Mouse (Mus musculus): ENCODE data around the gene Olig3. TPM values are rescaled to one million over a fixed set of nuclear protein-coding genes. Genes with fewer than 3 reads are reported as not detected.
"Not testable (repeated sequence)": the region's sequence is repeated elsewhere in the genome, so short reads cannot be mapped to it uniquely, and the experiment has no call there.

The Olig3 gene
- total RNA-seq, 2 experiments from 2014 or later: not detected

DNA sequence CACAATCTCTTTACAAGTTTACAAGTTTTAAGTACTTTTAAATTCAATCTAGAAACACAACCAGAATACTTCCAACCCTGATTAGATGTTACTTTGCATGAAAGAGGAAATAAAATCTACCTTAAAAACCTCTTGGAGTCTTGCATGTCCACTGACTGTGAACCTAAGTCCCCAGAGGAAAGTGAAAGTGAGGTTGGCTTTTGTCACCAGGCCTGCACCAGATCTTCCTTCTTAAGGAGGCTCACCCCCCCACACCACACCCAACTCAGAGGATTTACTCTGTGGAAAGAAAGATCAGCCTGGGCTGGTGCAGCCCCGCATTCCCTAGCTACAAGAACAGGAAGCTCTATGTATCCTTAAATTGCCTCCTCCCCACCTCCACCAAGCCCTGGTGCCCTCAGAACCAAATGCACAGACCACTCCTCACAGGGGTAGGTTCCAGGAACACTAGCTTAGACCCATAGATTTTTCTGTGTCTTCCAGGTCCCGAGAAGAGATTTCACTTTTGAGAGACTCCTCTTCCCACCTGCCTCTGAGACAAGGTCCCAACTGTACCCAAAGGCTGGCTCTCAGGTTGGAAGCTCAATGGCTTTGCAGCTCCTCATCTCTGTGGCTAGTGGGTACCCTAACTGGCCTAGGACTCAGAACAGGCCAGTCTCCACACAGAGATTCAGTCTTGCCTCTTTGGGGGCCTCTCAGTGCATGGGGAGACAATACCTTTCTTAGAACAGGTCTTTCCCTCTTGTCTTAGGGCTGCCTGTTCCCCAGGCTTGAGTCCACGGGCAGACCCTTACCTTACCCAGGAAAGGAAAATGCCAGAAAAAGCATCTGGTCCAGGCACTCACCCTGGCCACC is 4.3 kb downstream of the Olig3 start:
- ATAC-seq (replicated peaks; ENCODE audit: low FRiP score, poor library complexity, severe bottlenecking): no peak

DNA sequence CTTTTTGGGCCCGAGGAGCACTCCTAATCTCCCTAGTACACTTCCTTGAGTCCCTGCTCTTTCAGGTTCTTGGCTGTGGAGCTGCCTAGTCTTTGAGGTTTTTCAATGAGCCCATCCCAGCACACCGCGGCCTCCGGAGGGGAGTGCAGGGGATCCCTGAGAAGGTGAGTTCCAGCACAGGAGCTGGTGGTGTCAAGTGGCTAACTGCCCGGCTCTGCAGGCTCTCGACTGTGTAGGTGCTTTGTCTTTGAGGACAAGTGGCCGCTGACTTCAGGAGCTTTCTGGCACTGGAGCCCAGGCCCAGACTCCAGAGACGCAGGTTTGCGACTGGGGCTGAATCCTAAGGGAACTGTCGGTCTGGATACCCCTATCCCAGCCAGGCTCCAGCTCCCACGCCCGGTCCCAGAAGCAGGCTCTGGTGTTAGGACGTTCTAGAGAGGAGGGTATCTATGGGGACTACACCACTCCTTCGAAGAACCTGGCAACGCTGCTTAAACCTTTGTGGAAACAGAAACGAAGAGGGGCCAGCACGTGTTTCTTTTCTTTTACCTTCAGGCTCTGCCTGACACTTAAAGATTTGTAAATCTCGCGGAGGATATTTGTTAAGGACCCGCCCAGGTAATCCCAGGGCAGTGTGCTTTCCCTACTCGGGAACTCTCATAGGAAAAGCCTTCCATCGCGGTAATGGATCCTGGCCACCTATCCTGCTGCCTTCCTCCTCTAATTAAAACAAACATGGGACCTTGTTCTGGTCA is 5.4 kb downstream of the Olig3 start:
- no peak for ATAC-seq (replicated peaks; ENCODE audit: low FRiP score, poor library complexity, severe bottlenecking)

DNA sequence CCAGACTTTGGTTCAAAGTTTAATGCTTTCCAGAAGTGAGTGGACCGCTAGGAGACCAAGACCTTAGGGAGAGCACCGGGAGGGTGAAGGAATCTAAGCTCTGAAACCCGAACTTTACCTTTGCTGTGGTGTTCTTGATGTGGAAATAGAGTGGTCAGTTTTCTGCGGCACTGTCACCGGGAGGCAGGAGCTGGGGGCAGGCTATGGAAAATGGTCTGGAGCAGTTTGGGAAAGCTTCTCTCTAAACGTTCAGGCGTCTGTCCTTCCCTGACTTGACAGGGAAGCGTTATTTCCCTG is 5.9 kb downstream of the Olig3 start:
- no peak for ATAC-seq (replicated peaks; ENCODE audit: low FRiP score, poor library complexity, severe bottlenecking)

DNA sequence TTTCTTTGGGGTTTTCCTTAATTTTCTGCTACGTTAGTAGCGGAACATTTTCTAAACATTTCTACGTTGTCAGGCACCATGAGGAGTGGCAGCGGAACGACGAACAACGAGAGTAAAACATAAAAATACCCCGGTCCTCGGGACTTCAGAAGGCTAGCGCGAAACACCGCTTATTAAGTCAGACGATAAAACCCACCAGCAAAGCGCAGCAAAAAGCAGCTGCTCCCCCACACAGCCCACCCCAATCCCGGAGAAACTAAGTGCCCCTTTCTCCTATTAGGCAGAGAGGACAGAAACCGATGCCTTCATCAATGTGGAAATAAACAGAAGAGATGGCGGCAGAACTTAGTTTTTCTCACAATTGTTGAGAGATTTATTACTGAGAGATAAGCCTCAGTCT is 6.5 kb downstream of the Olig3 start:
- ATAC-seq (replicated peaks; ENCODE audit: low FRiP score, poor library complexity, severe bottlenecking): no peak

DNA sequence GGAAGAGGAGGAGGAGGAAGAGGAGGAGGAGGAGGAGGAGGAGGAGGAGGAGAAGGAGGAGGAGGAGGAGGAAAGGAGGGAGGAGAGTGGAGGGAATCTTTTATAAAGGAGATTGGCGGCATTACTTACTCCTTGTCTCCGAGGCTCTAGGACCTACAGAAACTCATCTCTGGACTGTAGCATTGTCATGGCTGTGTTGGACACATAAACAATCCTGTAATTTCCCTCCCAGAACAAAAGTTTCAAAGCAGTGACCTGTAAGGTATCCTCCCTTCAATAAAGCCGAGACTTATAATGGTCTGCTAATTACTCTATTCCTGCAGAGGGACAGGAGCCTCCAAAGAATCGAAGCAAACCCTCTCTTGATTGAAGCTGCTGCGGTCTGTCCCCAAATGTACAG is 7.0 kb downstream of the Olig3 start:
- ATAC-seq (replicated peaks; ENCODE audit: low FRiP score, poor library complexity, severe bottlenecking): no peak

DNA sequence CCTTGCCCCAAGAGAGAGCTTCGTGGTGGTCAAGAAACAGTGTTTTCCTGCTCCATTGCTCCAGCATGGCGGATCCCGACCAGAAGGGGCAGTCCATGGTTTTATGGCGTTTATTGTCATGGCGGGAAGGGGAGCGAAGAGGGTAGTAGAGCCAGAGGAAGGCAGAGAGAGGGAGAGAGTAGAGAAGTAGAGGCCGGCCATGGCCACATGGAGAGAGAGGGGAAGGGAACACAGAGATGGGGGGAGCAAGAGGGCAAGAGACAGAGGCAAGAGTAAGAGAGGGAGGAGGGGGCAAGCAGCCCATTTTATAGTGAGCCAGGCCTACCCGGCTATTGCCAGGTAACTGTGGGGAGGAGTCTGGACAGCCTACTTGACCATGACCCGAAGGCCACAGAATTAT is 12.8 kb downstream of the Olig3 start:
- ATAC-seq (replicated peaks; ENCODE audit: low FRiP score, poor library complexity, severe bottlenecking): no peak

DNA sequence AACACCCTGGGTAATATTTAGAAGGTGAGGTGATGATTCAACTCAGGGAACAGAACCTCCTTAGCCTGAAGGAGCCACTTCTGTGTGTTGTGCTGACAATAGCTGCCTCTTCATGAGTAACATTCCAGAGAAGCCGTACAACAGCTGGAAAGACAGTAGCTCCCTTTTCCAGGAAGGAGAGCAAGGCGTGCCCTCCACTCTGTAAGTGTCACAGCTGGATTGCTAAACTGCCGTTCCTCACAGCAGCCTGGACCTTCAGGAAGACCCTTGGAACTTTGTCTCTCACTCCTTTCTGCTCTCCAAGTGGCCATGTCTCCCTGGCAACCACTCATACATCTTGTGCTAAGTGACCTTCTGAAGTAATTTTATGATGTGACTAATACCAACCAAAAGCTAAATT is 13.8 kb downstream of the Olig3 start:
- ATAC-seq (replicated peaks; ENCODE audit: low FRiP score, poor library complexity, severe bottlenecking): no peak

DNA sequence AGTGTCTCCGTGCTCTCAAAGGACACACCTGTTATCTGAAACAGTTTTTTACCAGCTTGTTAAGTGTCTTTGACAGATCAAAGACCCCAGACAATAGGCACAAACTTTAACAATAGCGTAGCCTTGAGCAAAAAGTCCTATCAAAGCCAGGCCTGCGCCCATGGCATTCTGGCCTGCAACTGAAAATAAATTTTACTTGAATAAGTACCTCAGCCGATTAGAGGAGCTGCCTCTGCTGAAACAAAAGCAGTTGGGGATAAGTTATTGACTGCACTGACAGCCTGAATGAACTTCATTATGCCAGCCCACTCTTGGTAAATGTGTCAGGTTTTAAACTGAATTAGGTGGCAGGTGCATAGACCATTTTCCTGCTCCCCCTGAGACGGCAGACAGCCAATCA is 15.9 kb downstream of the Olig3 start:
- ATAC-seq (replicated peaks; ENCODE audit: low FRiP score, poor library complexity, severe bottlenecking): no peak

DNA sequence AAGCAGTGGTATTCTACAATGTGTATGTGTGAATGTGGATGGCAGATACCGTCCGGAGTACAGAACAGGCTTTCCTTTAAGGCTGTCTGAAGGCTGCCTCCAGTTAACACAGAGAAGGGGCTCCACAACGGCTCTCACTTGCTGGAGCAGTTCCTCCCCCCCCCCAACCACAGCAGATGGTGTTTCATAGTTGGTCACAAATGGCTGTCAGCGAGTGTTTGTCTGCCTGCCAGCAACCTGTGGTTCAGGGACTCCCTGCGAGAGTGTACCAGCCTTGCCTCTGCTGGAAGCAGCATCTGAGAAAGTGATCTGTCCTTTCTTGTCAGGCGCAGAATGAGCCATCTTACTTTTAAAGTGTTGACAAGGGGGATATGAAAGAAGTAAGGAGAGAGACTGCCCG is 17.5 kb downstream of the Olig3 start:
- ATAC-seq (replicated peaks; ENCODE audit: low FRiP score, poor library complexity, severe bottlenecking): no peak

DNA sequence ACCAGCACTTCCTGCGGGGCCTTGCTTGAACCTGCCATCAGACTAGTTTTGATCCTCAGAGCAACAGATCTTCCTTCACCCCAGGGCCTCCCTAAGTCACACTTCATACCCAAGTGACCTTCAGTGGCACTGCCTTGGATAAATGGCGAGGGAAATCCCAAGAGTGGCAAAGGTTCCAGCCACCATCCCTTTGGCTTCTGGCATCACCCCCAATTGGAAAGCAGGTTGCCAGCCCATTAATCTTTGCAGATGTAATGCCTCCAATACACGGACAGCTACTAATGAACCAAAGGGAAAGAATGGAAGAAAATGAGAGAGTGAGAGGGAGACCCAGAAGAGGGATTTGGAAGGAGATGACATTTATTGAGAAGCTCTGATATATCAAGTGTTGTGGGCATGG is 18.0 kb downstream of the Olig3 start:
- no peak for ATAC-seq (replicated peaks; ENCODE audit: low FRiP score, poor library complexity, severe bottlenecking)

DNA sequence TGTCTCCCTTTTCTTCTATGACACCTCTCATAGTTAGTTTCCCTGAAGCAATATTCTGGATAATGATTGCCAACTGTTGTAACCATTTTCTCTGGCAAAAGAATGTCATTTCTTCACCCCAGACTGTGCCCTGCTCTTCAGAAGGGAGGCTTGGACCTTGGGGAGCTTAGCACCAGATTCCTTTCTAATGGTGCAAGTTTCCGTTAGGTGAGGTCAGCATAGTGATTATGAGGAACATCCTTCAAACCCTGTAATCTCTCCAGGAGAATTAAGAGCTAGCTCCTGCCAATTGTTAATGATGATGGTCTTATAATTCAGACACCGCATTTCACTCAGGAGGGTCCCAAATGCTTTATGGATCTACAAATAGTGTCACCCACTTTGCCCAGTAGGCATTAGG is 19.5 kb downstream of the Olig3 start:
- no peak for ATAC-seq (replicated peaks; ENCODE audit: low FRiP score, poor library complexity, severe bottlenecking)

DNA sequence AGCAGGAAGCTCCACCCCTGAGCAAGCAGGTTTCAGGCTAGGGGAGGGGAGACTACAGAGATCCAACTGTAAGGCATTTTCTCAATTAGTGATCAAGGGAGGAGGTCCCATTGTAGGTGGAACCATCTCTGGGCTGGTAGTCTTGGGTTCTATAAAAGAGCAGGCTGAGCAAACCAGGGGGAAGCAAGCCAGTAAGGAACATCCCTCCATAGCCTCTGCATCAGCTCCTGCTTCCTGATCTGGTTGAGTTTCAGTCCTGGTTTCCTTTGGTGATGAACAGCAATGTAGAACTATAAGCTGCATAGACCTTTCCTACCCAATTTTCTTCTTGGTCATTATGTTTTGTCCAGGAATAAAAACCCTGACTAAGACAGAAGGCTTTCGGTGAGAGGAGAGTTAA is 24.6 kb downstream of the Olig3 start:
- not testable (repeated sequence) for ATAC-seq (replicated peaks; ENCODE audit: low FRiP score, poor library complexity, severe bottlenecking)

DNA sequence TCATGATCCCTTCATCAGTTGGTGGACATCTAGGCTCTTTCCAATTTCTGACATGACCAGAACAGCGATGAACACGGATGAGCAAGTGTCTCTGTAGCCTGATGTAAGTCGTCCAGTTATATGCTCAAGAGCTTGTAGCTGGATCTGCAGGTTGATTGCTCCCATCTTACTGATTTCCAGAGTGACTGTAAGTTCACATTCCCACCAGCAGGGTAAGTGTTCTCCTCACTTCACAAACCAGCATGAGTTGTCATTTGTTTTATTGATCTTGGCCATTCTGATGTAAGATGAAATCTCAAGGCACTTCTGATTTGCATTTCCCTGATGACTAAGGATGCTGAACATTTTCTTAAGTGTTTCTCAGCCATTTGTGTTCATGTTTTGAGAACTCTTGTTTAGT is 27.8 kb downstream of the Olig3 start:
- no peak for ATAC-seq (replicated peaks; ENCODE audit: low FRiP score, poor library complexity, severe bottlenecking)

DNA sequence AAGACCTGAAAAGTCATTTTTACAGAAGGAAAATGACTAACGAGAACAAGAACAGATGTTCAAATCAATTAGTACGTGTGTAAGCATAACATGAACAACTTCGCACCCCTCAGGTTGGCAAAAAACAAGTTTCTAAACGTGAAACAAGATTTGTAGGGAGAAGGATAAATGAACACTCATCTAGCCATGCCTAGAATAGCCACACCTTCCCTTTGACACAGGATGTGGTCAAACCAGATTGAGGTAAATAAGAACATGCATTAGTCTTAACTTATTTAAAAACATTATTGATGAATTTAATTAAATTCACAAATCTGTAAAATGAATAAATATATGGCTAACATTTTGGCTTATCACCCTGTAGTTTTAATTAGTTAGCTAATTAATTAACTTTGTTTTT is 35.5 kb downstream of the Olig3 start:
- ATAC-seq (replicated peaks; ENCODE audit: low FRiP score, poor library complexity, severe bottlenecking): no peak

DNA sequence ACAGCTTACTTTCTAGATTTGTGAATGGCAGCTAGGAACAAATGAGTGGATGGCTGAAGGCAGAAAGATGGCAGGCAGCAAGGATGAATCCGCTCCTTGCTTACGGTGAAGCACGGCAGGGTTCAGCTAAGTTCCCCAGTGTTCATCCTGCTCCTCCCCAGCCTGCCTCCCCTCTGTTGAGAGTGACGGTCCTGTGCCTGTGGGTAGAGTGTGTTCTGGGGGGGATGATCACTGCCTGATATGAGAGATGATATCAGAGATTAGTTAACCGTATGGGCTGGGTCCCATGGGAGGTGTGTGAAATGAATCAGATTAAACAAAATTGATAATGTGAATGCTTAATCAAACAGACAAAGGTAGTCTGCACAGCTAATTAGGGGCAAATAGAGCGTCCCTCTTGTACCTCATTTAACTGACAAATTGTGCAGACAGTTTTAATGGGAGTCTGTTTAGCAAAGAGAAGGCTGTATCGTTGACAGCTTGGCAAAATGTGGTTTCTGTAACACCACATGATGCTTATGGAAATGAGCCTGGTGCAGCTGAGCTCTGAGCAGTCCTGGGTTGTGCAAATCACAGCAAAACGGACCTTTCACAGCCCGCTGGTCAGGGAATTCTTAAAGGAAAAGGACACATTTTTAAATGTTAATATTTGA is 40.3 kb downstream of the Olig3 start:
- ATAC-seq (replicated peaks; ENCODE audit: low FRiP score, poor library complexity, severe bottlenecking): no peak

DNA sequence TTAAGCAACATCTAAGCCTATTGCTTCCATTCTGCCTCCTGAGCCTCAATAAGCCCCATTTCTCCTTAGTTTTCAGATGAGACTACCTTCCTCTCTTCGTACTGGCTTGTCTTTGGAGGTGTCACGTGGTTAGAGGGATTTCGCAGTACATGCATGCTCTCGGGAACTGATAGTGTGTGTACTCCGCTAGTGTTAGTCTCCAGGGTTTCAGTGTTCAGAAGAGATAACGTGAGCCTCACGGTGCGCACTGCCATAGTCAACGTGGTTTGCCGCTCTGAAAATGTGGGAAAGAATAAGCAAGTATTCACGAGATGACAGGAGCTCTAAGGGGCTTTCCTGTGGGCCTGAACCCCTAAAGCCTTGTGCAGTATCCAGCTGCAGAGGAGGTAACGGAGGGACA is 41.1 kb downstream of the Olig3 start:
- ATAC-seq (replicated peaks; ENCODE audit: low FRiP score, poor library complexity, severe bottlenecking): no peak

DNA sequence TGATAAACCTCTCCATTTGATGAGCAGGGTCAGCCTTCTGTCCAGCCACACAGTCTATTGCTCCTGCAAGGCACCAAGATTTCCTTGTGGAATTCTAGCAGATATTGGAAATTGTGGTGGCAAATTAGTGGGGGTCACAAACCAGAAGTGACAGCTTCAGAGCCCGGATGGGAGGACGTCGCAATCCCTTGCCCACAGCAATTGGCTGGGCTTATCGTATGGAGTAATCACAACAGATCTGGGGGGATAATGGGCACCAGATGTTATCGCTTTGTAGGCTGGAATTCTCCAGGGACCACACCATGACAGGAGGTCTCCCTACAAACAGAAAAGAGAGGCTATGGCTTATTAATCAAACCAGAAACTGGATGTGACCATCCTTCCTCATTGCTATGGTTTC is 44.8 kb downstream of the Olig3 start:
- ATAC-seq (replicated peaks; ENCODE audit: low FRiP score, poor library complexity, severe bottlenecking): no peak

DNA sequence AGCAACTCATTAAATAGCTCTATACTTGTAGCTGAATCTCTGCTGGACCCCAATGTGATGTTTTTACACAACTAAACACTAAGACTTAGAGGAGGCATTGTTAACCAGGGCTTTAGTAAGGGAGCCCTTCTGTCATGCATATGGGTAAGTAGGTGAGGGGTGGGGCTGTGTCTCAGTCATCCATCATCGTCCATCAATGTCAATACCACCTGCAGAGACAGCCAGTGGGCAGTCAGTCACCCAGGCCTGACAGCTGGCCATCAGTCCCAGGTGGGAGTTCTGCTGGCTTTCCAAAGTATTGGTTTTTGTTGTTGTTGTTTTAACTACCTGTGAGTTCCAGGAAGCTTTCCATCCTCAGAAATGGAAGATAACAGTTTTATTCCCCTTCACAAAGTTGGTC is 48.1 kb downstream of the Olig3 start:
- ATAC-seq (replicated peaks; ENCODE audit: low FRiP score, poor library complexity, severe bottlenecking): no peak

DNA sequence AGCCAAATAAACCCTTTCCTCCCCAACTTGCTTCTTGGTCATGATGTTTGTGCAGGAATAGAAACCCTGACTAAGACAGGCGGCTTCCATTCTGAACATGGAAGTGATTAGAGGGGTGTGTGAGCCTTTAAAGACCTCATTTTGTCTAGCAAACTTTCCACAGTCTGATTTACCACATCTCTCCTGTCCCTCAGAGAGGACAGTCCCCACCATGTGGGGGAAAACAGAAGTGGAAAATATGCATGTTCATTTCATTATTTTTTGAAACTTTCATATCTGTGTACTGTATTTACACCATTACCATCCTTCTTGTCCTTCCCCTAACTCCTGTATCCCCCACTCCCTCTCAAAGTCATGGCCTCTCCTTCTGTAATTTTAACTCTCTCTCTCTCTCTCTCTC is 49.6 kb downstream of the Olig3 start:
- ATAC-seq (replicated peaks; ENCODE audit: low FRiP score, poor library complexity, severe bottlenecking): no peak

DNA sequence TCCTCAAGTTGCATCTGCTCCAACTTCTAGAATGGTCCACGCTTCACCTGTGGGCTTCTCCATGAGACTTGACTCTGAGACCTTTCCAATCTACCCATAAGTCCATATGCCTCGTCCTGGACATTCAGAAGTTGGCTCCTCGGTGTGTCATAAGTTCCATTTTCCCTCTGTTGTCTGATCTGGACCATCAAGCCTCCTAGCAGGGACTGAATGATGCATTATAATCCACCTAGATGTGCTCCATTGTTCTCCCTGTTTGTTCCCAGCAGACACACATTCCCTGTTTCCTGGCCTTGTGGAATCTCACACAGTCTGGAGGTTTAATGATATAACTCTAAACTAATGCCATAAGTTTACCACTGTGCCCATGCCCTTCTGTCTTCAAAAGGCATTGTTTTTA is 50.8 kb downstream of the Olig3 start:
- ATAC-seq (replicated peaks; ENCODE audit: low FRiP score, poor library complexity, severe bottlenecking): no peak
